Mouse (Mus musculus): ENCODE results near the gene Galnt3. TPM values are rescaled to one million over a fixed set of nuclear protein-coding genes. Genes with fewer than 3 reads are reported as not detected.

The Galnt3 gene
- polyA plus RNA-seq (2015; fragmentation: Nextera tagmentation; extraction: Ambion mirVana) = 1.6 and 3.0 TPM in 2 replicates

DNA sequence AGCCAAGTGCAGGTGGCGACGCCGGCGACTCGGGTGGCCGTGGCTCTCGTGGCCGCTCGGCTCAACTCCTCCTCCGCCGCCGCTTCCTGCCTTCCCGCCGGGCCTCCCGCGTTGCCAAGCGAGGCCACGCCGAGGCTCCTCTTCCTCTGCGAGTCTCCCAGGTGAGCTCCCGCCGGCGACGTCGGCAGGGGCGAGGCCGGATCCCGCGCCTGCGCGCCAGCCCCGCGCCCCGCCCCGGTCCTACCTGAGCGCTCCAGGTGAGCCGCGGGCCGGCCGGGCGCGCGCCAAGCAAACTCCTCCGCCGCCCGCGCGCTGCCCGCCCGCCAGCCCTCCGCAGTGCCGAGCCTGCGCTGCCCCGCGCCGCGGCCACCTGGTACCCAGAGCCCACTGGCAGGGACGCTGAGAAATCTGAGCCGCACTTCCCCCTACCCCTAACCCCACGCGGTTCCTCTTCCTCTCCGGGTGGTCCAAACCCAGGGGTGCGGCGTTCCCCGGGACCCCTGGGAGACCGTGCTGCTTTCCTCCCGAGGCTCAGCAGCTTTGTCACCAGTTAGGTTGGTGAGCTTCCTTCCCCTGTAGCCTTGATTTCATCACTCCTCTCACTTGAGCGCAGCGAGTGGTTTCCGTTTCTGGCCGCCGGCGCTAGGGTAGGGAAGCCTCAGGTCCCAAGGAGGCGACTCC, at the start of gene Galnt3:
Gene Galnt3, minus strand, starts transcription at position 404 of the 681 bp plus-strand sequence.

Other genes with a start within 250 kb of the Galnt3 start
- gene Ttc21b, start 131.6 kb upstream of the Galnt3 start, polyA plus RNA-seq (2015; fragmentation: Nextera tagmentation; extraction: Ambion mirVana) = 4.4 and 4.9 TPM in 2 replicates

All from adrenal gland, postnatal 0 days (tissue).